Mouse (Mus musculus) heart, adult 2 months (tissue): ENCODE measurements around the gene Pak4. TPM values are rescaled to one million over a fixed set of nuclear protein-coding genes. Genes with fewer than 3 reads are reported as not detected.
"Not testable (repeated sequence)": the region's sequence is repeated elsewhere in the genome, so short reads cannot be mapped to it uniquely, and the experiment has no call there.

Experiments
- DNase-seq, 2 experiments: peaks; one replicate each; pipeline ENCODE4 v3.0.0; 2021
- H3K27ac ChIP-seq: fragments of 200-600 bp; 2 replicates; pipeline ENCODE4 v1.8.1; 2022
- H3K27me3 ChIP-seq: fragments of 200-500 bp; 2 replicates; pipeline ENCODE4 v1.6.1; 2012; ENCODE audit warnings: mild to moderate bottlenecking, low read length, inconsistent platforms, mixed read lengths; ENCODE audit not compliant: control insufficient read depth, insufficient read depth
- H3K36me3 ChIP-seq: fragments of 200-500 bp; 2 replicates; pipeline ENCODE4 v1.6.1; 2012; ENCODE audit warnings: low read length, inconsistent platforms; ENCODE audit not compliant: control insufficient read depth, insufficient read depth
- H3K4me1 ChIP-seq: fragments of 200-500 bp; 2 replicates; pipeline ENCODE4 v1.6.1; 2011; ENCODE audit warnings: low read length; ENCODE audit not compliant: control insufficient read depth, insufficient read depth
- H3K4me3 ChIP-seq: fragments of 200-600 bp; 2 replicates; pipeline ENCODE4 v1.8.1; 2022
- H3K79me2 ChIP-seq: fragments of 200-500 bp; replicated peaks from 2 replicates; pipeline ENCODE4 v1.6.1; 2012; ENCODE audit warnings: mild to moderate bottlenecking, inconsistent platforms, low read length, moderate library complexity, mixed read lengths; ENCODE audit not compliant: control insufficient read depth, insufficient read depth
- H3K9ac ChIP-seq: fragments of 200-500 bp; 2 replicates; pipeline ENCODE4 v1.6.1; 2012; ENCODE audit warnings: low read depth, mild to moderate bottlenecking, control low read depth, inconsistent platforms, low read length, mixed read lengths
- CTCF ChIP-seq: fragments of 200-600 bp; IDR thresholded peaks from 2 replicates; pipeline ENCODE4 v1.8.1; 2022; ENCODE audit warnings: antibody characterized with exemption, mild to moderate bottlenecking, moderate library complexity
- EP300 ChIP-seq: fragments of 200-500 bp; IDR thresholded peaks from 2 replicates; pipeline ENCODE4 v1.6.1; 2011; ENCODE audit warnings: low read depth, low read length, control low read depth; ENCODE audit not compliant: insufficient read depth
- POLR2A ChIP-seq: fragments of 200-500 bp; IDR thresholded peaks from 2 replicates; pipeline ENCODE4 v1.6.1; 2011; ENCODE audit warnings: mild to moderate bottlenecking, low read depth, low read length, control low read depth; ENCODE audit not compliant: insufficient read depth
- WGBS: fragments of 180-500 bp; shearing (Covaris S2); methylation state at CpG from one replicate; pipeline ENCODE4 v1.1.7; 2018; 5-methylcytosine and 5-hydroxymethylcytosine counted together
- intact Hi-C: fragments of 180-260 bp; cut with DNase I; formaldehyde crosslinking; loops from one replicate; pipeline ENCODE4 v1.15.1; 2025
- microRNA-seq, 2 experiments: library from miRNA; unstranded; fragments of <30 nt; microRNA quantifications; one replicate each; pipeline ENCODE4 v1.2.0; 2021
- polyA plus RNA-seq: library from polyadenylated mRNA; depleted of rRNA; stranded (reverse); fragments of >200 nt; gene quantifications from 2 replicates; pipeline ENCODE4 v1.2.3, GENCODE M21; 2012; rRNA removed
- total RNA-seq, 2 experiments: library from RNA; stranded (reverse); gene quantifications; 2 replicates each; pipeline ENCODE4 v1.2.3; 2021

Pak4 gene
- total and polyA plus RNA-seq, 3 experiments = 7.6 to 9.4 (median 8.8) TPM

- H3K27me3 ChIP-seq = no peaks in the 10 kb centered on the region
- no peak overlapping the region for H3K4me3 ChIP-seq
- intact Hi-C loops = no loop called here
- H3K27ac ChIP-seq = no peak overlapping the region
- H3K79me2 ChIP-seq = no peaks in the 10 kb centered on the region
- TF ChIP-seq POLR2A (no peak), CTCF (no peak), EP300 (no peak)
- WGBS = 60% methylated on average over 8 of the region's 8 CpGs
- H3K9ac ChIP-seq = no peak overlapping the region
- no peak for DNase-seq
- H3K4me1 ChIP-seq = no peaks in the 10 kb centered on the region
- no peaks in the 10 kb centered on the region for H3K36me3 ChIP-seq
Measured at GRCm38 (mm10) chr7:28511441-28511840, 86.5 kb downstream of the Pak4 start.

GRCm38 (mm10) chr7:28510405-28510974, 87.5 kb downstream of the Pak4 start, which contains the start of gene Ifnl2:
Ifnl2 (minus strand) TSS chr7:28510455.
- H3K79me2 ChIP-seq, H3K4me3 ChIP-seq, intact Hi-C loops, H3K27me3 ChIP-seq, H3K4me1 ChIP-seq, DNase-seq, H3K9ac ChIP-seq, H3K36me3 ChIP-seq, H3K27ac ChIP-seq: not testable (repeated sequence)
- 52% methylated on average over 8 of the region's 8 CpGs for WGBS

GRCm38 (mm10) chr7:28509121-28509520, 88.9 kb downstream of the Pak4 start:
- H3K4me1 ChIP-seq, H3K79me2 ChIP-seq, H3K36me3 ChIP-seq, H3K27ac ChIP-seq, H3K27me3 ChIP-seq, intact Hi-C loops, H3K4me3 ChIP-seq, DNase-seq, H3K9ac ChIP-seq: not testable (repeated sequence)
- WGBS = 72% methylated on average over 2 of the region's 2 CpGs

Small RNAs within 50 kb of the gene (microRNA-seq; reads per million reads assigned to microRNA genes)
- gene Mir7049 = 0 to 1.1 reads per million in 2 experiments

Other genes with a start within 250 kb of the Pak4 start
- 100 to 1,000 TPM; 496 to 556 TPM for gene Rps16, start 247.5 kb downstream of the Pak4 start, total RNA-seq
- 312 and 411 TPM in 2 replicates for gene Rps16, start 247.5 kb downstream of the Pak4 start, polyA plus RNA-seq
- gene Plekhg2, start 225.6 kb downstream of the Pak4 start, total RNA-seq = 10 to 100 TPM; 10.4 to 14.3 TPM
- gene Plekhg2, start 225.6 kb downstream of the Pak4 start, polyA plus RNA-seq = 15.9 and 16.3 TPM in 2 replicates
- gene Zfp36, start 217.9 kb downstream of the Pak4 start, total RNA-seq = 10 to 100 TPM; 19.4 to 26.3 TPM
- 26.1 and 28.2 TPM in 2 replicates for gene Zfp36, start 217.9 kb downstream of the Pak4 start, polyA plus RNA-seq
- gene Med29, start 205.5 kb downstream of the Pak4 start, total RNA-seq = 10 to 100 TPM; 20.8 to 21.5 TPM
- 48.8 and 50.4 TPM in 2 replicates for gene Med29, start 205.5 kb downstream of the Pak4 start, polyA plus RNA-seq
- gene Paf1, start 205.2 kb downstream of the Pak4 start, total RNA-seq = 10 to 100 TPM; 41.3 to 42.1 TPM
- gene Paf1, start 205.2 kb downstream of the Pak4 start, polyA plus RNA-seq = 63.8 and 67.0 TPM in 2 replicates
- 1 to 10 TPM; 3.8 to 5.3 TPM for gene Gmfg, start 160.7 kb downstream of the Pak4 start, total RNA-seq
- 6.8 and 7.1 TPM in 2 replicates for gene Gmfg, start 160.7 kb downstream of the Pak4 start, polyA plus RNA-seq
- gene Lrfn1, start 146.2 kb downstream of the Pak4 start, total RNA-seq = under 1 TPM; 0.68 to 0.73 TPM
- 0.82 and 1.3 TPM in 2 replicates for gene Lrfn1, start 146.2 kb downstream of the Pak4 start, polyA plus RNA-seq
- not detected for gene Ifnl2, start 87.7 kb downstream of the Pak4 start, total RNA-seq
- gene Ifnl2, start 87.7 kb downstream of the Pak4 start, polyA plus RNA-seq = not detected in 2 replicates
- gene Ifnl3, start 75.3 kb downstream of the Pak4 start, total RNA-seq = not detected
- gene Ifnl3, start 75.3 kb downstream of the Pak4 start, polyA plus RNA-seq = not detected in 2 replicates
- not detected for gene Sycn, start 57.3 kb downstream of the Pak4 start, total RNA-seq
- not detected in 2 replicates for gene Sycn, start 57.3 kb downstream of the Pak4 start, polyA plus RNA-seq
- not detected for gene Nccrp1, start 50.9 kb downstream of the Pak4 start, total RNA-seq
- not detected in 2 replicates for gene Nccrp1, start 50.9 kb downstream of the Pak4 start, polyA plus RNA-seq
- 10 to 100 TPM; 21.9 to 22.4 TPM for gene Samd4b, start within 50 bp of the Pak4 start, total RNA-seq
- gene Samd4b, start within 50 bp of the Pak4 start, polyA plus RNA-seq = 38.8 and 46.1 TPM in 2 replicates
- not detected for gene Acp7, start 33.1 kb upstream of the Pak4 start, total RNA-seq
- 0.49 TPM in 1 of 2 replicates, not detected in the other for gene Acp7, start 33.1 kb upstream of the Pak4 start, polyA plus RNA-seq
- gene Fbxo27, start 94.7 kb upstream of the Pak4 start, total RNA-seq = under 1 TPM in 1 of 2 experiments, not detected in 1; 0.23 TPM
- gene Fbxo27, start 94.7 kb upstream of the Pak4 start, polyA plus RNA-seq = 1.1 and 1.2 TPM in 2 replicates
- gene Fbxo17, start 118.6 kb upstream of the Pak4 start, total RNA-seq = under 1 TPM; 0.37 to 0.57 TPM
- 1.7 and 2.0 TPM in 2 replicates for gene Fbxo17, start 118.6 kb upstream of the Pak4 start, polyA plus RNA-seq
- gene Mrps12, start 143.6 kb upstream of the Pak4 start, total RNA-seq = 10 to 100 TPM; 47.8 to 57.3 TPM
- gene Mrps12, start 143.6 kb upstream of the Pak4 start, polyA plus RNA-seq = 36.3 and 51.9 TPM in 2 replicates
- gene Sars2, start 143.8 kb upstream of the Pak4 start, total RNA-seq = 10 to 100 TPM; 13.7 to 14.2 TPM
- 18.5 and 20.2 TPM in 2 replicates for gene Sars2, start 143.8 kb upstream of the Pak4 start, polyA plus RNA-seq
- not detected for gene Ccer2, start 158.0 kb upstream of the Pak4 start, total RNA-seq
- not detected in 2 replicates for gene Ccer2, start 158.0 kb upstream of the Pak4 start, polyA plus RNA-seq
- gene Sirt2, start 168.6 kb upstream of the Pak4 start, total RNA-seq = 10 to 100 TPM; 78.8 to 92.3 TPM
- gene Sirt2, start 168.6 kb upstream of the Pak4 start, polyA plus RNA-seq = 82.9 and 103 TPM in 2 replicates
- 10 to 100 TPM; 25.1 to 31.6 TPM for gene Nfkbib, start 169.3 kb upstream of the Pak4 start, total RNA-seq
- 18.7 and 27.8 TPM in 2 replicates for gene Nfkbib, start 169.3 kb upstream of the Pak4 start, polyA plus RNA-seq
- 1 to 10 TPM; 1.3 to 2.0 TPM for gene Rinl, start 190.8 kb upstream of the Pak4 start, total RNA-seq
- 3.2 and 3.3 TPM in 2 replicates for gene Rinl, start 190.8 kb upstream of the Pak4 start, polyA plus RNA-seq
- 100 to 1,000 TPM; 192 to 206 TPM for gene Hnrnpl, start 210.4 kb upstream of the Pak4 start, total RNA-seq
- 208 and 348 TPM in 2 replicates for gene Hnrnpl, start 210.4 kb upstream of the Pak4 start, polyA plus RNA-seq
- gene Ech1, start 227.0 kb upstream of the Pak4 start, total RNA-seq = 1,000 to 10,000 TPM; 1,826 to 2,229 TPM
- gene Ech1, start 227.0 kb upstream of the Pak4 start, polyA plus RNA-seq = 2,087 and 2,697 TPM in 2 replicates
- 10 to 100 TPM; 18.5 to 27.6 TPM for gene Lgals4, start 235.7 kb upstream of the Pak4 start, total RNA-seq
- gene Lgals4, start 235.7 kb upstream of the Pak4 start, polyA plus RNA-seq = 63.6 and 121 TPM in 2 replicates